Mouse (Mus musculus) liver, adult (tissue): Measurements from ENCODE around the gene Klf9.

Experiments
- GATA4 ChIP-seq: IDR thresholded peaks from 2 replicates; pipeline ENCODE4 v1.6.1; 2014; ENCODE audit warnings: mild to moderate bottlenecking, low read length; ENCODE audit not compliant: insufficient replicate concordance

The Klf9 gene

GRCm38 (mm10) chr19:23135349-23136201 lies 5.5 kb upstream of the Klf9 start:
- peak; percentile 77; the same call in 1 of the 2 replicates for TF ChIP-seq GATA4

DNA sequence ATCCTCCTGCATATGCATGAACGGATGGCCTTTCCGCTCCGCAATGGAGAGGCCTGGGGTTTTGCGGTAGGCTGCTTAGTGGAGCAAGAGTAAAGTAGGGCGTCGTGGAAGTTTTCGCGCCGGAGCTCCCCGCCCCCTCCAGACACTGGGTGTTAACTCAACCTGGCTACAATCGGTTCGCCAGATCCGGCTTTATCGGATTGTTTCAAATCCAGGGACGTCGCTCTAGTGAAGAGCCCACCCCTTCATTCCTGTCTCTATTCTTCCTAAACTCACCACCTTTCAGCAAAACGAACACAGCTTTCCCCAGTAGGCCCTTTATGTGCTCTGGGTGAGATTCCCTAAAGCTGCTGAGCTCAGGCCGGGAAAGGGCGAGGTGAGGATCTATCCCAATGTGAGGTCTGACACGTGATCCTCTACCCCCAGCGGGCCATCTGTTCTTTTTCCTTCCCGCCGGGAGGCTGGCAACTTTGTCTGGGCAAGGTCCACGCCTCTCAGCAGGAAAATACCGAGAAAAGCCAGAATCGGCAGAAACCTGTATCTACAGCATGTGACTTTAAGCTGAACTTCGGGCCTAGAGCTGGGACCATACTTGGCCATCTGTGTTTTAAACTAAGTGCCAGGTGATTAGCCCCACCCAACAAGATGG lies 4.7 kb upstream of the Klf9 start:
- 0 out of 2 replicates have a peak, but pooled peaks have one; percentile 28 for TF ChIP-seq GATA4

DNA sequence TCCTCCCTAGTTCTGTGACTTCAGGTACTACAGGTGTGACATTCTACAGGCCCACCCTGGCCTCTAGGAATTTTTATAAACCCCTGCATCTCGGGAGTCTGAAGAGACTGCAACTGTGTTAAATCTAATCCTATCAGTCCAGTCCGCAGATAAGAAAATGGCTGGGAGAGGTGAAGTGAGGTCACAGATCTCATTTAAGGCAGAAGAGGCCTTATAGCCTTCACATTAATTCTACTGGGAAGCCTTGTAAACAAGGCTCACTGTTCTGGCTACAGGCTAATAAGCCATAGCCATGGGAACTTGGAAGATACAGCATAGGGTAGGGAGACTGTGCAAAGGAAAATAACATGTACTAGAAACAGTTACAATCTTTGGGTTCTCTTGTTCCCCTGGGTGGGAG lies 3.7 kb upstream of the Klf9 start:
- TF ChIP-seq GATA4: no peak

- no peak for TF ChIP-seq GATA4
These were observed 1.1 kb upstream of the Klf9 start for GRCm38 (mm10) chr19:23139756-23140470.

GRCm38 (mm10) chr19:23141391-23142281 lies 610 bp downstream of the Klf9 start:
- no peak for TF ChIP-seq GATA4

DNA sequence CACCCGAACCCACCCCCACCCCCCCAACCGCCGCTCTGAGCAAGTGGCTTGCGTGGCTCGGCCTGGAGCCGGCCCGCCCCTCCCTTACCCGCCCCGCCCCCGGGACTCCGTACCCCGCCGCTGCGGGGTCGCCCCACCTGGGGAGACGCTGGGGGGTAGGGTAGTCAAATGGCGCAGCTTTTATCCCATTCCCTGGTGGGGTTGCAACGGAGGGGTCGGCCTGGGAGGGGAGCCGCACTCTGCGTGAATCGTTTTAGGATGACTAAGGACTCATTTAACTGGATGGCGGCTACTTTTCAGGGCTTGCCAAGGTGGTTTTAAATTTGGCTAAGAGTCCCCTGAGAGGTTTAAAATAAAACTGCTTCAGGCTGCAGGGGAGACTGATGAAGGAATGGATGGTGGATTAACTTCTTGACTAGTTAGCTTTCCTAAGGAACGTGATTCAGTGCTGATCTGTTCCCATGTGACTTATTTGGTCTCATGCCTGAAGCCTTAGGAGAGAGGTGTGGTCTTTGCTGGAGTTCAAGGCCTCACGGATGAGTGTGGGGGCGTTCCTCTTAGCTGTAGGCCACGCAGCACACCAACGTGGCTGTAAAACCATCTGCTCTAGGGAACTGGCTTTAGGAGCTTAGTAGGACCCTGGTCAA lies 1.5 kb downstream of the Klf9 start:
- no peak for TF ChIP-seq GATA4

DNA sequence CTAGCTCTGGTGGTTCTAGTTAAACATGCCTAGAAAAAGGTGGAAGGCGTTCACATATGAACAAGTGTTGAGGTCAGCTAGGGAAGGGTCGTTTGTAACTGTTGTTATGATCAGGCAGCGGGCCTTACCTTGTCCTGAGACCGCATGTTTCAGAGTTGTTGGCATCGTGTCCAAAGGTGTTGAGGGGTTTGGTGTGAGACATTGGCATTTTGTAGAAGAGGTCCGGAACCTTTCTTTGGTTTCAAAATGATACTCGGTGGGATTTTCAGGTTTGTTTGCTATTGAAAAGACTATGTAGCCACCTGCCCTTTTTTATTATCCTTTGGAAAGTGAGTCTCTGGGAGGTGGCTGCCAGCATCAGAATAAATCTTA lies 2.0 kb downstream of the Klf9 start:
- TF ChIP-seq GATA4: no peak

DNA sequence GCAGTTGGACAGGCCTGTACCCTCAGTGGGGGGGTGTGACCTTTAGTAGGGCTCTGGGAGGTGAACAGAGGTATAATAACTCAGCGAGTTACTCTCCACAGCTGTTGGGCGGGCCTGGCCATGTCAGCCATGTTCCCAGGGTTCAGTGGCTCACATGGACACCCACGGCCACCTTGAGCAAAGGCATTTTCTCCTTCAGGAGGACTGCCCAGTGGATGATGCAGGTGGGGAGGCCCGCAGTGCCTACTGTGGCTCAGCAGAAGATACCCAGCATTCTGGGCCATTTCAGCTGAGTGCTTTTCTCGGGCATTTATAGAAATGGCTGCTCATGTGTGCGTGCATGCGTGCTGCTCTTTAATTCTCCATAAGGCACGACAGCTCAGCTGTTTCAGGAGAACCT lies 2.5 kb downstream of the Klf9 start:
- no peak for TF ChIP-seq GATA4

- no peak for TF ChIP-seq GATA4
These were observed 3.0 kb downstream of the Klf9 start for GRCm38 (mm10) chr19:23144031-23144430.

- no peak for TF ChIP-seq GATA4
These were observed 4.1 kb downstream of the Klf9 start for GRCm38 (mm10) chr19:23145146-23145545.

DNA sequence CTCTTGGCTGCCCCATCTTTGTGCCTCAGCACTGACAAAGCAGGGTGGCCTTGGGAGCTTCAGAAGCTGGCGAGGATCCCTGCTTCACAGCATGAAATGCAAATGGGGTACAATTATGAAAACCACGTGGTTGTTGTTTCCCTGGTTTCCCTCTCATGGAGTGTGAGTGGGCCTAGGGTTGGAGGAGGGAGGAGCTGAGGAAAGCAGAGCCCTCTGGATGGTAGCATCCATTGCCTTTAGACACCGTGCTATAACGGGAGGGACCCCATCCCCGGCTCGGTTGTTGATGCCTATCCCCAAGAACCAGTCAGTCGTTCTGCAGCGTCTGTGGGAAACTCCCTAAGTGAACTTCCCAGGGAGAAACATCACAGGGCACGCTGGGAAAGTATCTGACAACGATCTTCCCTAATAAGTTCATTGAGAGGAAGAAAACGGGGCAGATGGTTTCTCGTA lies 5.4 kb downstream of the Klf9 start:
- TF ChIP-seq GATA4: no peak

GRCm38 (mm10) chr19:23147026-23147966 lies 6.3 kb downstream of the Klf9 start:
- TF ChIP-seq GATA4: no peak
